Mouse (Mus musculus) liver, embryonic 14.5 days (tissue): ENCODE data around the gene Ppcs.

ENCODE experiments used
- CTCF ChIP-seq: IDR thresholded peaks from 2 replicates; pipeline ENCODE4 v1.5.1; 2016; ENCODE audit warnings: antibody characterized with exemption, low read depth, control low read depth
- EP300 ChIP-seq: IDR thresholded peaks from 2 replicates; pipeline ENCODE4 v1.6.1; 2016; ENCODE audit warnings: antibody characterized with exemption, low read depth

- no peak for TF ChIP-seq EP300
- no peak for TF ChIP-seq CTCF
Observed at GRCm38 (mm10) chr4:119421191-119421590, 1.0 kb downstream of the Ppcs start.
